Mouse (Mus musculus): ENCODE results near the gene Fam186a. TPM values are rescaled to one million over a fixed set of nuclear protein-coding genes. Genes with fewer than 3 reads are reported as not detected.
"Not testable (repeated sequence)": the region's sequence is repeated elsewhere in the genome, so short reads cannot be mapped to it uniquely, and the experiment has no call there.

Fam186a gene
- polyA plus RNA-seq, 1 experiment from 2014 or later = not detected

DNA sequence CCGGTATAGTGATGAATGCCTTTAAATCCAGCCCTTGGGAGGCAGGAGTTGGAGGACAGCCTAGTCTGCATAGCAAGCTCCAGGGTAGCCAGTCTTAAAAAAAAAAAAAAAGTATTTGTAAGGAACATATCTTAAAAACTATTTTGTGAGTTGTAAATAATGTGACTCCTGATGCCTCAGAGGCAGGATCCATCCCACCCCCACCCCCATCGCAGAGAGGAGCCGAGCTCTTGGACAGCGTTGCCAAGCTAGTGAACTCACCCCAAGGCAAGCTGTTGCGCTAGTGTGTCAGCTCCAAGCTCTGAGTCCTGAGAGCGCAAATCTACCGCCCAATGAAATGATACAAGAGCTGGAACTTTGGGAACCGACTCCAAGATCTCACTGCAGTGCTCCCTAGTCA lies 35.6 kb downstream of the Fam186a start:
- H3K4me2 ChIP-seq (ENCODE audit: low read length) = no peak overlapping the region
- no peaks in the 10 kb centered on the region for H3K9me3 ChIP-seq (ENCODE audit: control insufficient read depth, low read length)
- 73% methylated on average over 8 of the region's 8 CpGs for WGBS
- ATAC-seq (ENCODE audit: insufficient number of reproducible peaks, insufficient read depth, low FRiP score, low read depth) = no peak
- H3K9ac ChIP-seq (ENCODE audit: low read length) = no peak overlapping the region
- H3K4me3 ChIP-seq (ENCODE audit: control insufficient read depth in 1 of 2, insufficient read depth in 1 of 2, low read depth in 1 of 2, low read length in 2 of 2) = no peak overlapping the region
- no peaks in the 10 kb centered on the region for H3K27me3 ChIP-seq (ENCODE audit: control insufficient read depth, insufficient read depth, low read length)
- H3K36me3 ChIP-seq (ENCODE audit: control insufficient read depth, insufficient read depth, low read length) = no peaks in the 10 kb centered on the region
- H3K4me1 ChIP-seq (ENCODE audit: control insufficient read depth in 2 of 2, insufficient read depth in 2 of 2, low read length in 2 of 2) = no peaks in the 10 kb centered on the region
- H3K27ac ChIP-seq (replicated peaks in 1 of 2; ENCODE audit: control insufficient read depth in 1 of 2, insufficient read depth in 1 of 2, low read depth in 2 of 2, low read length in 2 of 2) = no peak overlapping the region

DNA sequence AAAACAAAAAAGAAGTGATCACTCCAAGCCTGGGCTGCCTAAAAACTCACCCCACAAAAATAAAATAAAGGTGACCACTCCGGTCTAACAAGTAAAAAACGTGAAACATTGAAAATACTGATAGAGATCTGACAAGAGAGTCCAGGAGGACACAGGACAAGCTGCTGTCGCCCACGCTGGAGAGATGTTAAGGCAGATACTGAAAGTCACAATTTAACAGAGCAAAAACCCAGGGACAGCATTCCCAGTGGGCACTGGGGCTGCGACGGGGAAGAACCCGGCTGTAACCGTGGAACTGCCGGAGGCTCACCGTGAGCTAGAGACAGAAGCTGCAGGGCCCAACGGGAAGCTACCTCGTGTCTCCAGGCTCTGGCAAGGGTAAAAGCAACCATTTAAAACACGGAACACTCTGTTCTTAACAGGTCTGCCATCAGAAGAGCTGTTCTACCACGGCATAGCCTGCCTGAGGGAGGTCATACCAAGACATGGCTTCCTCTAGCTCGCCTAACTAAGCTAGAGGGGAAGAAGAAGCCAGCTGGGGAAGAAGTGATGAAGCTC lies 47.2 kb downstream of the Fam186a start:
- WGBS = 81% methylated on average over 15 of the region's 15 CpGs
- Histone ChIP-seq H3K27ac (replicated peaks in 1 of 2; ENCODE audit: control insufficient read depth in 1 of 2, insufficient read depth in 1 of 2, low read depth in 2 of 2, low read length in 2 of 2) (no peak overlapping the region), H3K4me2 (ENCODE audit: low read length) (no peak overlapping the region), H3K27me3 (ENCODE audit: control insufficient read depth, insufficient read depth, low read length) (no peaks in the 10 kb centered on the region), H3K36me3 (ENCODE audit: control insufficient read depth, insufficient read depth, low read length) (no peaks in the 10 kb centered on the region), H3K9ac (ENCODE audit: low read length) (no peak overlapping the region), H3K4me1 (ENCODE audit: control insufficient read depth in 2 of 2, insufficient read depth in 2 of 2, low read length in 2 of 2) (no peaks in the 10 kb centered on the region), H3K4me3 (ENCODE audit: control insufficient read depth in 1 of 2, insufficient read depth in 1 of 2, low read depth in 1 of 2, low read length in 2 of 2) (no peak overlapping the region), H3K9me3 (ENCODE audit: control insufficient read depth, low read length) (no peaks in the 10 kb centered on the region)
- no peak for ATAC-seq (ENCODE audit: insufficient number of reproducible peaks, insufficient read depth, low FRiP score, low read depth)

DNA sequence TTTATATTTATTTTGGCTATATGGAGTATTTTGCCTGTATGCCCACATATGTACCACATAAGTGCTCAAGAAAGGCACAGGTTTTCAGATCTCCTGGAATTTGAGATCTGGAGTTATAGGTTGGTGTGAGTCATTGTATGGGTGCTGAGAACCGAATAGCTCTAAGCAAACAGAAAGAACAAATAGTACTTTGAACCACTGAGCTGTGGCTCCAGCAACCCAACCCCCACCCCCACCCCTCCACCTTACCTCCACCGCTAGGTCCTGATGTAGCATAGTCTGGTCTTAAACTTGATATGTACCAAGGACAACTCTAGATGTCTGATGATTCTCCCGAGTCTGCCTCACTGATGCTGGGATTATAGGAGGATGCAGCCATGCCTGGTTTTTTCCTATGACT lies 49.6 kb downstream of the Fam186a start:
- 70% methylated on average over 3 of the region's 3 CpGs for WGBS
- Histone ChIP-seq H3K9me3 (ENCODE audit: control insufficient read depth, low read length) (no peaks in the 10 kb centered on the region), H3K4me3 (ENCODE audit: control insufficient read depth in 1 of 2, insufficient read depth in 1 of 2, low read depth in 1 of 2, low read length in 2 of 2) (no peak overlapping the region), H3K27me3 (ENCODE audit: control insufficient read depth, insufficient read depth, low read length) (no peaks in the 10 kb centered on the region), H3K9ac (ENCODE audit: low read length) (no peak overlapping the region), H3K36me3 (ENCODE audit: control insufficient read depth, insufficient read depth, low read length) (no peaks in the 10 kb centered on the region), H3K4me2 (ENCODE audit: low read length) (no peak overlapping the region), H3K27ac (replicated peaks in 1 of 2; ENCODE audit: control insufficient read depth in 1 of 2, insufficient read depth in 1 of 2, low read depth in 2 of 2, low read length in 2 of 2) (no peak overlapping the region), H3K4me1 (ENCODE audit: control insufficient read depth in 2 of 2, insufficient read depth in 2 of 2, low read length in 2 of 2) (no peaks in the 10 kb centered on the region)
- no peak for ATAC-seq (ENCODE audit: insufficient number of reproducible peaks, insufficient read depth, low FRiP score, low read depth)

DNA sequence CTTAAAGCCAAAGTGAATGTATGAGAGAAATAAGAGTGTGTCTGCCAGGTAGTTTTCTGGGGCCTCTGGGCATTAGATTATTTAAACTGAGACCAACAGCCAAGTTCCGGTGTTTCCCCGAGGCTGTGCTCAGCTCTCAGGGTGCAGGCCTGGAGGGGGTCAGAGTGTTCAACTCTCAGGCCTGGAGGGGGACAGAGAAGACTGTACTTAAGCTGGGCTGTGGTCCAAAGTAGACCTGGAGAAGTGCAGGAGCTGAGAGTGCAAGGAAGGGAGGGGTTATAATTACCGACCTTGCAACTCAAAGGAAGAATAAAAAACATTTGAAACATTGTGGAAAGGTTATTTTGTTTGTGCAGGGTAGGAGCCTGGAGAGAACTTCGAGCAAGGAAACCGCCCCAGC lies 52.2 kb downstream of the Fam186a start:
- Histone ChIP-seq H3K4me1 (ENCODE audit: control insufficient read depth in 2 of 2, insufficient read depth in 2 of 2, low read length in 2 of 2) (no peaks in the 10 kb centered on the region), H3K36me3 (ENCODE audit: control insufficient read depth, insufficient read depth, low read length) (no peaks in the 10 kb centered on the region), H3K9me3 (ENCODE audit: control insufficient read depth, low read length) (no peaks in the 10 kb centered on the region), H3K4me2 (ENCODE audit: low read length) (no peak overlapping the region), H3K9ac (ENCODE audit: low read length) (no peak overlapping the region), H3K27ac (replicated peaks in 1 of 2; ENCODE audit: control insufficient read depth in 1 of 2, insufficient read depth in 1 of 2, low read depth in 2 of 2, low read length in 2 of 2) (no peak overlapping the region), H3K27me3 (ENCODE audit: control insufficient read depth, insufficient read depth, low read length) (no peaks in the 10 kb centered on the region), H3K4me3 (ENCODE audit: control insufficient read depth in 1 of 2, insufficient read depth in 1 of 2, low read depth in 1 of 2, low read length in 2 of 2) (no peak overlapping the region)
- 71% methylated on average over 5 of the region's 5 CpGs for WGBS
- no peak for ATAC-seq (ENCODE audit: insufficient number of reproducible peaks, insufficient read depth, low FRiP score, low read depth)

DNA sequence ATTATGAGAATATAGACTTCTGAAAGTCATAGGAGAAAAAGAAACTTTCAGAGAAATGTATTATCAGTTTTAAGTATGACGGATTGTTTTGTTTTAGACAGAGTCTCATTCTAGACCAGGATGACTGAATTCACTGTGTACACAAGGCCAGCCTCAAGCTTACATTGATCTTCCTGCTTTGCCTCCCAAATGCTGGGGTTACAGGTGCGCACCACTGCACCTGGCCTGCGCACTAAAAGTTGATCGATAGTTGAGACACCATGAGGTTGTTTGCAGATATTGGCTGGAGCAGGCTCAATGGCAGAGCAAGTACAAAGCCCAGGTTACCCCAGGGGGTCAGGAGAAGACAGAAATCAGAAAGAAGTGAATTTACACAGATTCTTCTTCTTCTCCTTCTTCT lies 55.1 kb downstream of the Fam186a start:
- Histone ChIP-seq H3K4me1 (ENCODE audit: control insufficient read depth in 2 of 2, insufficient read depth in 2 of 2, low read length in 2 of 2) (no peaks in the 10 kb centered on the region), H3K4me2 (ENCODE audit: low read length) (no peak overlapping the region), H3K27ac (replicated peaks in 1 of 2; ENCODE audit: control insufficient read depth in 1 of 2, insufficient read depth in 1 of 2, low read depth in 2 of 2, low read length in 2 of 2) (no peak overlapping the region), H3K9me3 (ENCODE audit: control insufficient read depth, low read length) (no peaks in the 10 kb centered on the region), H3K9ac (ENCODE audit: low read length) (no peak overlapping the region), H3K36me3 (ENCODE audit: control insufficient read depth, insufficient read depth, low read length) (no peaks in the 10 kb centered on the region), H3K27me3 (ENCODE audit: control insufficient read depth, insufficient read depth, low read length) (no peaks in the 10 kb centered on the region), H3K4me3 (ENCODE audit: control insufficient read depth in 1 of 2, insufficient read depth in 1 of 2, low read depth in 1 of 2, low read length in 2 of 2) (no peak overlapping the region)
- 86% methylated on average over 4 of the region's 4 CpGs for WGBS
- no peak for ATAC-seq (ENCODE audit: insufficient number of reproducible peaks, insufficient read depth, low FRiP score, low read depth)

DNA sequence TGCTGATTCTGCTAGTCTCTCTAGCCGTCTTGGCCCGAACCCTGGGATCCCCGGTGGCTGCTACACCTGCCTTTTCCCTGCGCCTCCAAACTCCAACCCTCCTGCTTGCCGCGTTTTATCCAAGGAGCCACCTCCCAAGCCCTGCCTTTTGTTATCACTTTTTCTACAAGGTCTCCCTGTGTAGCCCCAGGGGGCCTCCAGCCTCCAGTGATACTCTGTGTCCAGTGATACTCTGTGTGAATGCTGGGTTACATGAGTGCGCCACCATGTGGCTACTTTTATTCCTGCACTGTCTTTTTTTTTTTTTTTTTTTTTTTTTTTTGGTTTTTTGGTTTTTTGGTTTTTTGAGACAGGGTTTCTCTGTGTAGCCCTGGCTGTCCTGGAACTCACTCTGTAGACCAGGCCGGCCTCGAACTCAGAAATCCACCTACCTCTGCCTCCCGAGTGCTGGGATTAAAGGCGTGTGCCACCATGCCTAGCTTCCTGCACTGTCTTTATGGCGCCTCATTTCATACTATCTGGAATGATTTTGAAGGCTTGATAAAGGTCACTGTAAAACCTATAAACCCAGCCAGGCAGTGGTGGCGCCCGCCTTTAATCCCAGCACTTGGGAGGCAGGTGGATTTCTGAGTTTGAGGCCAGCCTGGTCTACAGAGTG lies 57.4 kb downstream of the Fam186a start:
- H3K4me3 ChIP-seq (ENCODE audit: control insufficient read depth in 1 of 2, insufficient read depth in 1 of 2, low read depth in 1 of 2, low read length in 2 of 2); H3K27ac ChIP-seq (replicated peaks in 1 of 2; ENCODE audit: control insufficient read depth in 1 of 2, insufficient read depth in 1 of 2, low read depth in 2 of 2, low read length in 2 of 2): not testable (repeated sequence)

DNA sequence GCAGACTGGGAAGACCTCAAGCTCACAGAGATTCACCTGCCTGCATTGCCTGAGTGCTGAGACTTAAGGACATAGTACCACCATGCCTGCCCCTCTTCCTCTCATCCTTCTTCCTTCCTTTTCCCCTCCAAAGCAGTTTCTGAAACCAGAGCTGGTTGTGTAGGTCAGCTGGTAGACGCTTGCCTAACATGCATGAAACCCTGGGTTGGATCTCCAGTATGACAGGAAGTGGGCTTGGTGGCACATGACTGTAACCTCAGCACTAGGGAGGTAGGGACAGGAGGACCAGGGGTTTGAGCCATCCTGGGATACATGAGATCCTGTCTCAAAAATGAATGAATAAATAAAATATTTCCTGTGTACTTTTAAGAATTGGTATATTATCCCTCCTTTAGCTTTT lies 59.3 kb downstream of the Fam186a start:
- Histone ChIP-seq H3K4me3 (ENCODE audit: control insufficient read depth in 1 of 2, insufficient read depth in 1 of 2, low read depth in 1 of 2, low read length in 2 of 2) (no peak overlapping the region), H3K4me2 (ENCODE audit: low read length) (no peak overlapping the region), H3K4me1 (ENCODE audit: control insufficient read depth in 2 of 2, insufficient read depth in 2 of 2, low read length in 2 of 2) (no peaks in the 10 kb centered on the region), H3K9ac (ENCODE audit: low read length) (no peak overlapping the region), H3K9me3 (ENCODE audit: control insufficient read depth, low read length) (no peaks in the 10 kb centered on the region), H3K27ac (replicated peaks in 1 of 2; ENCODE audit: control insufficient read depth in 1 of 2, insufficient read depth in 1 of 2, low read depth in 2 of 2, low read length in 2 of 2) (no peak overlapping the region), H3K27me3 (ENCODE audit: control insufficient read depth, insufficient read depth, low read length) (no peaks in the 10 kb centered on the region), H3K36me3 (ENCODE audit: control insufficient read depth, insufficient read depth, low read length) (no peaks in the 10 kb centered on the region)
- 69% methylated on average over 1 of the region's 1 CpGs for WGBS
- ATAC-seq (ENCODE audit: insufficient number of reproducible peaks, insufficient read depth, low FRiP score, low read depth) = no peak

More for the DNA sequence above, 57.4 kb downstream of the Fam186a start:
- not testable (repeated sequence) for H3K9ac ChIP-seq (ENCODE audit: low read length); H3K9me3 ChIP-seq (ENCODE audit: control insufficient read depth, low read length); ATAC-seq (ENCODE audit: insufficient number of reproducible peaks, insufficient read depth, low FRiP score, low read depth); H3K27me3 ChIP-seq (ENCODE audit: control insufficient read depth, insufficient read depth, low read length); H3K36me3 ChIP-seq (ENCODE audit: control insufficient read depth, insufficient read depth, low read length); H3K4me2 ChIP-seq (ENCODE audit: low read length); H3K4me1 ChIP-seq (ENCODE audit: control insufficient read depth in 2 of 2, insufficient read depth in 2 of 2, low read length in 2 of 2)
- WGBS = 36% methylated on average over 14 of the region's 14 CpGs

DNA sequence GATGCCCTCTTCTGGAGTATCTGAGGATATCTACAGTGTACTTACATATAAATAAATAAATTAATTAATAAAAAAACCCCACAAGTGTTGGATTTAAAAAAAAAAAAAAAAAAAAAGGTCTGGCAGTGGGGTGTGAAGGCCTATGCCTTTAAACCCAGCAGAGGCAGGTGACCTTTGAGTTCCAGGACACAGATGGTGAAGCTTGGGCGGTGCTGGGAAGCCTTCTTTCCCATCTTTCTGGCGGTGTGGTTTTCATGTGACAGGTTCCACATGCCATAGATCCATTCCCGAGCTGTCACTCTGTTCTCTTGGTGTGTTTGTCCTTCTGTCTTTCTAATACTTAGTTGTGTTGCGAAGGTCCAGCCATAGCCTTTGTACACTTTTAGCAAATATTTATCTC lies 59.8 kb downstream of the Fam186a start:
- H3K27ac ChIP-seq (replicated peaks in 1 of 2; ENCODE audit: control insufficient read depth in 1 of 2, insufficient read depth in 1 of 2, low read depth in 2 of 2, low read length in 2 of 2) = no peak overlapping the region
- WGBS = 77% methylated on average over 4 of the region's 4 CpGs
- ATAC-seq (ENCODE audit: insufficient number of reproducible peaks, insufficient read depth, low FRiP score, low read depth) = no peak
- no peaks in the 10 kb centered on the region for H3K27me3 ChIP-seq (ENCODE audit: control insufficient read depth, insufficient read depth, low read length)
- H3K9ac ChIP-seq (ENCODE audit: low read length) = no peak overlapping the region
- no peaks in the 10 kb centered on the region for H3K9me3 ChIP-seq (ENCODE audit: control insufficient read depth, low read length)
- H3K4me2 ChIP-seq (ENCODE audit: low read length) = no peak overlapping the region
- H3K4me3 ChIP-seq (ENCODE audit: control insufficient read depth in 1 of 2, insufficient read depth in 1 of 2, low read depth in 1 of 2, low read length in 2 of 2) = no peak overlapping the region
- H3K4me1 ChIP-seq (ENCODE audit: control insufficient read depth in 2 of 2, insufficient read depth in 2 of 2, low read length in 2 of 2) = no peaks in the 10 kb centered on the region
- no peaks in the 10 kb centered on the region for H3K36me3 ChIP-seq (ENCODE audit: control insufficient read depth, insufficient read depth, low read length)

Measured in heart, embryonic 14.5 days (tissue).